Mouse (Mus musculus): ENCODE results near the gene Ninj1.
A peak's percentile ranks its signal among the peaks of the same experiment; 100 is the strongest.

Gene Ninj1

DNA sequence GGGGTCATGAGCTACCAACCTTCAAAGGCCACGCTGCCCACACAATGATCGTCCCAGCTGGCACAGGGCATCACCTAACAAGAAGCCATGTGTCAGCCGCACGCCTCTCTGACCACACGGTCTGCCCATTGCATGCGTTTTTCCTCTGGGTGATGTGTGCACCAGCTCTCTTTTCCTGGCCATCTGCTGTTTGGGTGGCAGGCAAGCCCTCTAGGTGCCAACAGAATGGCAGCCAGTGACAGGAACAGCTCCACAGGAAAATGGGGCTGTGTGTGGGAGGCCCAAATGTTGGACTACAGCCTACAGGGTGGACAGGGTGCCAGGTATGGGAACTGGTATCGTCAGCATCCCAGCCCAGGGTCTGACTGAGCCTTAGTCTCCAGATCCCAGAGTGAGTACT is 14.9 kb upstream of the Ninj1 start:
- DNase-seq: no peak

DNA sequence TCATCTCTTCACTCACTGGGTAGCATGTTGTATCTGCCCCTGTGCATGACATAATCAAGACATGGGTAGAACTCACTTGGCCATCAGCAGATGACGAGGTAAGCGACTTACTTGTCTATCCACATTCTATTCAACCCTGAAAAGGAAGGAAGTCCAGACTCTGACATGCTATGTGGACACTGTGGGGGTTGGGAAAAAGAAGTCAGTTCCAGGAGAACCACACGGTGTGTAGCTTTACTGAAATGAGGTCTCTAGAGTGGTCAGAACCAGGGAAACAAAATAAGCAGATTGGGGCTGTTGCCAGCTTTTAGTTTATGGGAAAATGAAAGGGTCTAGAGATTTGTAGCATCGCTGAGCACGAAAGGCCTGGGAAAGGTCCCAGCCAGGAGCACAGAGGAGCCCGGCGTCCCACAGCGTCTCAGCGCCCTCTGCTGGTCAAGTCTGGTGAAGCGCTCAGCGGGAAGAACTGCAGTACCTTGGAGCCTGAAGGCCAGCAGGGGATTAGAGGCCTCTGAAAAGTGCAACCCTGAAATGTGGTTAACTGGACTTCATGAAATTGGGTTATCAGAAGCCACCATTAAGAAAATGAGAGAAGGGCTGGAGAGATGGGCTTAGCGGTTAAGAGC is 14.2 kb upstream of the Ninj1 start:
- peak; percentile 92 for DNase-seq

DNA sequence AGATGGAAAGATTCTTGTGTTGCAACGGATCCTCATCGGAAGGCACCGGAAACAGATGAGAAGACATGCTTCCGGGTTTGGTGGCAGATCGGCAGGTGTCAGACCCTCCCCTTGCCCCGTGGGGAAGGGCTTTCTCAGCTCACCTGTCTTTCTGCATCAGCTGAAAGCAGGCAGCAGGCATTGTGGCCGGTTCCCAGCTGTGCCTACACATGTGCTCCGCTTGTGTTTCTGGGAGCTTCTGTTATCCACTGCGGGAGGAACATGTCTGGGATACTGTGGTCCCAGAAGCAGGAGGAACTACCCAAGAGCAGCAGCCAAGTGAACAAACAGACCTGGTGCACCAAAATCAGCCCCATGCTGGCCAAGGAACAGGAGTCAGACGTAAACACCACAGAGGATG is 11.8 kb upstream of the Ninj1 start:
- DNase-seq: no peak

DNA sequence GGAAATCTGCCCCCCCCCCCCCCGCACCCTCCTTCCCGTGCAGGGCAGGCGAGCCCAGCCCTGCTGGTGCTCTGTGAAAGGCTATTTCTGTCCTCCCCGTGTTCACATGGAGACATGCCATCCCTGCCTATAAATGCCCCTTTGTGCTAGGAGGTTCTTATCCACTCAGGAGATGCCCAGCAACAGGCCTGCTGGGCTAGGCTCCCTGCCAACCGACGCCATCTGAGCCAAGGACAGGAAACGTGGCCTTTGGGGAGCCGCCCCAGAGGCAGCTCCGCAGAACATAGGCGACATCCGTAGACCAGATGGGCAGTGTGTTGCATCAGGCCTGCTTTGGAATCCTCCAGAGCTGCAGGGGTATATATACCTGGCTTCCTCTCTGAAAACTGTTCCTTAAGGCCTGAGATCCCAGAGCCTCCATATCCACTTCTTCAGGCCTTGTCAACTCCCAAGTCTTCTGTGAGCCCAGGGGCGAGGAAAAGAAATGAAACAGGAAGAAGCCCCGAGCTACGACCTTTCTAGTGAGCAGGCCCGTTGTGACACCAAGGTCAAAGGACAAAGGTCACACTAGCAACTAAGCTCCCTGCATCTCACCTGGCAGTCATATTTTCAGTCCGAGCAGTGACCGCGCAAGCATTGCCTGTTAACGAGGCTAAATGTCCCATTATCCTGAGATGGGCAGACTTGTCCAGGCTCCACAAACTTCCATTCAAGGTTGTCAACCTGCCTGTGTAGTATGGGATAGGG is 8.3 kb upstream of the Ninj1 start:
- peak; percentile 76 for DNase-seq

DNA sequence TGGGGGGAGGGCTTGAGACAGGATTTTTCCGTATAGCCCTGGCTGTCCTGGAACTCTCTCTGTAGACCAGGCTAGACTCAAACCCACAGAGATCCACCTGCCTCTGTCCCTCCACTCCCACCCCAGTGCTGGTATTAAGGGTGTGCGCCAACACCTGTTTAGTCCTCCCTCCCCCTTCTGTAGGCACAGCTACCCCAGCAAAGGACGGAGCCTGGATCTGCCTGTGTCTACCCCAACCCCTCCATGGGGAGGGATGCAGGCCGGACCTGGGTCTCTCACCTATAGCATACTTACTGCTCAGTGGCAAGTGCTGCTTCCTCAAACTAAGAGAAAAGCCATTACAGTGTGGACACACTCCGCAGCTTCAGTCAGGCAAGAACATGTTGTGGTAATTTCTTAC is 7.0 kb upstream of the Ninj1 start:
- DNase-seq: no peak

DNA sequence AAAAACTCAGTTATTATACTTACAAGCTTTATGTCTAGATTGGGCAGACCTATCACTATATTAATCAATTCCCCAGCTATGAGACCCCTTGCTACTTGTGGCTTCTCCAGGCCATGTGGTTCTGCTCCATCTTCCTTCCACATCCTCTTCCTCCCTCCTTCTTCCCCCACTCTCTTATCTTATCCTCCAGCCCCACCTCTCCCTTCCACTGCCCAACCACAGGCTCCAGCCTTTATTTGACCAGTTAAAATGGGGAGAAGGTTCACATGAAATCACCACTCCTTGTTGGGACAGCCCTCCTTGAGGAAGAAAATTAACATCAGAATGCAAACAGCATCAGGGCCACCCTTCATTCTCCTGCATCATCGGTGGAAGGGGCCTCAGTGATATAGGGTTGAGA is 6.6 kb upstream of the Ninj1 start:
- DNase-seq: no peak

DNA sequence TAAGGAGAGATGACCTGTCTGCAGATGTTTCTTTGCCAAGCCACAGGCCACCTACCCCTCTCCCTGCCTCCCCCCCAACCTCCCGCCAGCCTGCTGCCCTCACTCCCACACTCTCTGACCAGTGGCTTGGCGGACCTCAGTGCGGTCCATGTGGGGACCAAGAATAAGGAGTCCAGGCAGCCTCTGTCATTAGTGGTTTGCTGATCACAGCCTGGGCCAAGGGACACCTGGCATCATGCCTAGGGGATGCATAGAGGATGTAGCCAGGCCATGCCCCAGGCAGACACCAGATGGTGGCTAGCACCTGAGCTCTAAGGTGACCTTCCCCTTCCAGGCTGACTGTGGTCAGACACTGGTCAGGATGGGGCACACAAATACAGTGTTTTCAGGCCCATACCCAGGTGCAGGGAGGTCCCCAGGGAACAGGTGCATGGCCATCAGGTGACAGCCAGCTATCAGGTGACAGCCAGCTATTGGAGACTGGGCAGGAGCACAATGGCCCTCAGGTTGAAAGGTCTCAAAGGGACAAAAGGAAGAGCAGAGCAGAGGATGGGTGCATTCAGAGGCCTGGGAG is 5.8 kb upstream of the Ninj1 start:
- DNase-seq: no peak

DNA sequence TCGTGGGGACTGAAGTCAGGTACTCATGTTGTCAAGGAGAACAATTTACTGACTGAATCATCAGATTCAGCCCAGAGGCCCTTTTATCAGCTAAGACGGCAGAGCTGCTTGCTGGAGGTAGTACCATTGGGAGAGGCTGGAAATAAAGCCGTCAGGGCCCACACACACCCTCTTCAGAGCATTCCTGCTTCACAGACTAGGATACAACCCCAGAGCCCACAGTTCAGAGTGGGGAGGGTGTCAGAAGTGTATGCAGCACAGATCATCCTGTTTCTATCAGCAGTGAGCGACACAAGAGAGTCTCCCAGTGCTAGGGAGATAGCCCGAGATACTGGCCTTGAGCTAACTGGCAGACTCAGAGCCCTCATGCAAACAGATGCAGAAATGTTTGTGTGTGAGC is 4.1 kb upstream of the Ninj1 start:
- DNase-seq: no peak

DNA sequence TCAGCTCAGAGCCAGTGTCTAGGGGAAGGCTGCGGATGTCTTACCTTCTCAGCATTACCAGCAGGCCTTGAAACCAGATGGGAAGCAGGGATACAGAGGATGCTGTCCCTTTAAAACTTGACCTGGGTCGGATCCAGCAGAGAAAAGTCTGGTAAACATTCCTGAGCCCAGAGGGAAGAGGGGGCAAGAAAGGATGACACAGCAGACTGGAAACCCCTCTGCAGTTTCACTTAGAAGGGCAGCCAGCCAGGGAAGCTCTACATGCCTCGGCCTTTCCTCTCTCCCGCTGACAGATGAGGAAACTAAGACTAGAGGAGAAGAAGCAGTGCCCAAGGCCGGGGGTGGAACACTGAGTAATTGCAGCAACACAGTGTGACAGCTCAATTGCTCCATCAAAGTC is 3.6 kb upstream of the Ninj1 start:
- peak; percentile 31 for DNase-seq

DNA sequence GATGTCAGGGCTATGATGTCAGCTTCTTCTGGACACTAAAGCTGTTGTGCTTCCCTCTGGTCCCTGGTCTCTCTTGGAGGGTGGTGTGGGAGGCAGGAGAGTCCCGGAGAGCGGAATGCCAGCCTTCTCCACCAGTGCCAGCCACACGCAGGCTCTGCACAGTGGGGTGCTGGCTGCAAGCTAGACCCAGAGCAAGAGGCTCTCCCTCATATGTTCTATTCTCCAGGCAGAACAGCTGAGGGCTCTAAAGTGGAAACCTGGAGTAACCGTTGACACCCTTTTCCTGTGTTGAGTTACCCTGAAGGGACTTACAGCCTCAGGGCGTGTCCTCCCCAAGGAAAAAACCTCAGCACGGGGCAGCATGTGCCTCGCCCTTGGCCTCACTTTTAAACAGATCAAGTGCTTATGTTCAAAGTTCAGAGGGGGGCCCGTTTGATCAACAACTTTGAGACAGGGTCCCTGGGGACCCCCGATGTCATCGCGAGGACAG is 442 bp upstream of the Ninj1 start:
- DNase-seq: no peak

DNA sequence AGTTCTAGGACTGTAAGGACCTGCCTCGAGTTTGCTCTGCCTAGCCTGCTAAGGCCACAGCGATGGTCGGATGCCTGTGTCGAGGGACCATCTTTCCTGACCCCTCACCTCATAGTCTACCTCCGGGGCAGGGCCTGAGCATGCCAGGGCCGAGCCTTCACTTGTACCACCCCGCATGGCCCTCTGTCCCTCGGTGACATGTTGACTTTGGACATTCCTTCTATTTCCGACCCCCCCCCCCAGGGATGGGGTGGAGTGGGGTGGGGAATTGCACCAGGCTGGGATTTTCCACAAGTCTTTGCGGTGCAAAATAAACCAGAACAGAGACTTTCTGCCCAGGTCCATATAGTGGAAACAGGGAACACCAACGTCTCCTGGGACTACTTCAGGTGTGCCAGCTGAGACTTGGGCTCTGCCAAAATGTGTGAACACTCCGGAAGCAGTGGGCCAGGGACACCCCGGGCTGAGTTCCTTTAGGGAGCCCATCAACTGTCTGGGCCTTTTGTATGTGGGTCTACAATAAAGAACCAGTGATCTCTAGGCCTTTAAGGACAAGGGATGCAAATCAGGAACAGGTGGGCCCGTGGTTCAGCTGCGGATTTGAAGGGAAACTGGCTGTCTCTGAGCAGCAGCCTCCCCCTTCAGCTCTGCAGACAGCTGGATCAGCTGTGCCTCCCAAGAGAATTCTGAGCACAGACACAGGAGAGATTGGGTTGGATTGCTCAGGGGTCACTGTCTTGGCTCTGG is 1.1 kb downstream of the Ninj1 start:
- no peak for DNase-seq

DNA sequence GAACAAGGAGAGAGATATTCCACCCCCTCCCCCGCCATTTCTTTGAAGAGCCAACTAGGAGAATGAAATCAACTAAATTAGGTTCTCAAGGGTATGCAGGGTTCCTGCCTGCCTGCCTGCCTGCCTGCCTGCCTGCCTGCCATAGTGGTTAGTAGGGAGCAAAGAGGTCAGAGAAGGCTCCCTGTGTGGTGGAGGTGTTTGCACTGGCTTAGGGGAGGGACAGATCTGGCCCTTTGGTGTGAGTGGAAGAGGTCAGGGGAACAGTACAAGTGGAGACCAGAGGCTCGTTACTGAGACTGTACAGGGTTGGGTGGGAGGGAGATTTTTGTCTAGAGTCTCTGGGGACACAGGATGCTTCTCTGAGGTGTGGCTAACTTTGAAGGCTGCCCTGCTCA is 1.7 kb downstream of the Ninj1 start:
- no peak for DNase-seq

DNA sequence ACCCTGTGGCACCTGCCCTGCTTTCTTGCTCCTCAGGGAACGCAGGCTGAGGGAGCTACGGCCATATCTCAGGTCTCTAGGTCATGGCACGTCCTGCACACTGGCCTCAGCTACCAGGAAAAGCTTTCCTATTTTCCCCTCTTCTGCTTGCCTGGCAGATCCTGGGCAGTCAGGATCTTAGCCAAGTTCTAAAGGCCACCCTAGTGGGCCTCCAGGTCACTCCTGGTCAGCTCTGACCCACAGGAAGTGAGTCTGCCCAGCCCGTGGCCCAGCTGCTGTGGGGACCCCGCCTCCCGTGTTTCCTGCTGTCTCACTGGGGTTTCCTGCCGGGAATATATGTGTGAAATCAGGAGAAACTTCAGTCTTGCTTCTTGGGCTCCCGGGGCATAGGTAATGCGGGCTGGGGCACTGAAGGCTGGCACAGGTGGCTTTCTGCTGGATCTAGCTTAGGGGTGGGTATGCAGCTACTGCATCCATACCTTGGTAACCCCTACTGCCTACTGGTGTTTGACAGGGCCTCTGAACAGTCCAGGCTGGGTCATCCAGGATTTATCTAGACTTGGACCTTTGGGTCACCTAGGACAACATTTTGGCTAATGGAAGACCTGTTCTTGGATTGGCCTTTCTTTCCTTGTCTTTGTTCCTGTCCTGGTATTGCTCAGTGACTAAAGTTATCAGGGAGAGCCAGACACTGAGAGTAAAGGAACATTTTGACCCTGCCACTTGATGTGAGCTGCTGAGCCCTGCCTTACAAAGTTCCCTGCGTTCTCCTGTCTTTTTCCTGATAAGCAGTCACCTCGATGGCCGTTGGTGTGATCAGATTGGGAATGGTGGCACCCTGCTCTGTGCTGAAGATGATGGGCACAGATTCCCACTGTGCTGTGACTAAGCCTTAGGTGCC is 2.9 kb downstream of the Ninj1 start:
- peak; percentile 79 for DNase-seq

DNA sequence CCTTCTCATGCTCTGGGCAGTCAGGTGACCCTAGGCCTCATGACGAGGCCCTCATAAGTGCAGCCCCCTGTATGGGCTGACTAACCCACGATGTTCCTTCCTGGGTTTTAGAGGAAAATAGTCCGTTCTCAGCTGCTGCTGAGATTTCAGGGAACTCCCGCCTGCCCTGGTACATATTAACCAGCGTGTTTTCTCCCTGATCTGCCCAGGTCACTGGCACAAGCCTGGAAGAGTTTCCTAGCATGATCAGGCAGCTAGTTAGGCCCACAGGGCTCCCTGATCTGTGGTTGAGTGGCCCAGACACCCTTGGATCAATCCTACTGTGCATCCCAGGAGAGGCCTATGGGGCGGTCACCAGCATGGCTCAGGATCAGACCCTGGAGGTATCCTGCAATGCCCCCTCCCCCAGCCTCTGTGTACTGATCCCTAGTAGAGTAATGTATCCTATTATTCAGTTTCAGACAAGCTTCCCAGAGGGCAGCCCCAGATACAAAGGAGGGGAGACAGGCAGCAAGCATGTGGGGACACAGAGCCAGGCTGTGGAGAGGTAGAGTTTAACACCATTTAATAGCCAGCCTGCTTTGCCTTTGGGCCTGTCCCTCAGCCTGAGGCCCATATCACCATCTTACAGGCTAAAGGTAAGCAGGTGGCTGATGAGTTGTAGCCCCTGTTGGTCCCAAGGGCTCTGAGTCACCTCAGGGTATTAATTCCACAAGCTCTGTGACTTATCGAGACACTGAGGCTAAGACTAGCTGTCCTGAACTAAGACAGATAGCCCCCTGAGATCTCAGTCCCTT is 3.8 kb downstream of the Ninj1 start:
- no peak for DNase-seq

DNA sequence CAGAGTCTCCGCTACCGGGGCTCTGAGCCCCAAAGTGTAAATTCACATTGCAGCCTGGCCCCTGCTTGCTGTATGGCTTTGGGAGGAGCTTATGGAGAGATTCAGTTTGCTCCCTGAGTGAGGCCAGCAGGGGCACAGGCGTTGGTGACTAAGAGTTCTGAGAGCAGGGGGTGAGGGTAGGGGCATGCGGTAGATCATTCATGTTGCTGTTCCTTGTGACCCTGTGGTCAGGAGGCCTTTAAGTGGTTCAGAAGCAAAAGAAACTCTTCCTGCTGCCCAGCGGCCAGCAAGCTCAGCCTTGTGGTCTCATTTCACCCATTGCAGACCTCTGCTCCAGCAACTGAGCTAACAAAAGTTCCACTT is 4.4 kb downstream of the Ninj1 start:
- no peak for DNase-seq

DNA sequence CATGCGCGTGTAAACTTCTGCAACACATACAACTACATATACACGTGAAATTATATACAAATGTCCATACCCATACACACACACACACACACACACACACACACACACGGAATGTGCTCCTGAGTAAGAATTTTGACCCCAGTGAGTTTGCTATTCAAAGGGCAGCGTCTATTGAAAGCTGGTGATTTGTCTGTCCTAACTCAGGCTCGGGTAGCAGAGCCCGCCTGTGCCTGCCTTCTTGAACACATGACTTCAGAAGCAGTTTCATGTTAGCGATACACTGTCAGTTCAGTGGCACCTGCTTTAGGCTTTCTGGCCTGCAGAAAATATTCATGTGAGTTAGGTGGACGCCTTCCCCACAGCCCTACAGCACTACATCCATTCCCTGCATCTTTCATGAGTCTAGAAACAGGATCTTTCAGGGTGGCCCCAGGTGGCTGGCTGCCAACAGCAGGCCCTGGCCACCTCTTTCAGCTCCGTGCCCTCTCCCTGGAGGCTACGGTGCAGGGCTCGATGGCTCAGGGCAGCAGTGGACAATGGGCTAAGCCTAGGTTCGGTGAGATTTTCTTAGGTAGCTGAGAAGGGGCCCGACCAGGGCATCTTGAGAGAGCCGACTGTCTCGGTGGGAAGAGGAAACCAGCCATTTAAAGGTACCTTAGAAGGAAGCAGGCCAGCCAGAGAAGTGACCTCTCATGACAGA is 5.0 kb downstream of the Ninj1 start:
- DNase-seq: no peak

DNA sequence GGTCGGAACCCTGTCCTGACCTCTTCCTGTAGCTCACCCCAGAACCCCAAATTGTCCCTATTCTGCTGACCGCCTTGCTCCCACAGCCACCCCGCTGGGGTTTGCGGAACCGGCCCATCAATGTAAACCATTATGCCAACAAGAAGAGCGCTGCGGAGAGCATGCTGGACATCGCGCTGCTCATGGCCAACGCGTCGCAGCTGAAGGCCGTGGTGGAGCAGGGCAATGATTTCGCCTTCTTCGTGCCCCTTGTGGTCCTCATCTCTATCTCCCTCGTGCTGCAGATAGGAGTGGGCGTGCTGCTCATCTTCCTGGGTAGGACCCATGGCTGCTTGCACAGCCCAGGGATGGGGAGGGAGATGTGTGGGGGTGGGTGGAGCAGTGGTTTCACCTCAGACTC is 6.4 kb downstream of the Ninj1 start:
- DNase-seq: no peak

DNA sequence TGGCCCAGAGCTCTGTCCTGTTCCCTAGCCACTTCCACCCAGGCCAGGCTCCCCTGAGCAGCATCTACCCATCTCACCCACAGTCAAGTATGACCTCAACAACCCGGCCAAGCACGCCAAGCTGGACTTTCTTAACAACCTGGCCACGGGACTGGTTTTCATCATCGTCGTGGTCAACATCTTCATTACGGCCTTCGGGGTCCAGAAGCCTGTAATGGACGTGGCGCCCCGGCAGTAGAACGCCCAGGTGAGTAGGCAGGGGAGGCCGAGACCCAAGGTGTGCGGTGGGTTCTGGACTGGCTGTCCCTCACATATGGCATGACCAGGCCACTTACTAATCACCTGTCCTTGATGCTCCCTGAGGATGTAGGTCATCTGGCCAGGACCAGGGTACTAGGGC is 7.5 kb downstream of the Ninj1 start:
- DNase-seq: no peak

DNA sequence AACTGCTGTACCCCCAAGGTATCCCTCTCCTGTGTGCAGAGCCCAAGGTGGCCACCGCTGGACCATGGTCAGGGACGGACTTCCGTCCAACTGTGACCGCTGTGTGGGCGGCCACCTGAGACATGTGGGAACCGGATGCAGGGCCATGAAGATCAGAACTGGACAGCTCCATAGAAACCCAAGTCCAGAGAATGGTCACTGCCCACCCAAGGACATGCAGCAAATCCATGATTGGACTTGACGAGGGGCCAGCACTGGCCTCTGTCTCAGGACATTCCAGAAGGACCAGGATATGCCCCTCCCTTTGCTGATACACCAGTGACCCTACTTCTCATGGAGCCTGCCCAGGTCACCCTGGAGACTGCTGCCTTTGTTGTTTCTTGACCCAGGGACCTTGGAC is 8.4 kb downstream of the Ninj1 start:
- no peak for DNase-seq

DNA sequence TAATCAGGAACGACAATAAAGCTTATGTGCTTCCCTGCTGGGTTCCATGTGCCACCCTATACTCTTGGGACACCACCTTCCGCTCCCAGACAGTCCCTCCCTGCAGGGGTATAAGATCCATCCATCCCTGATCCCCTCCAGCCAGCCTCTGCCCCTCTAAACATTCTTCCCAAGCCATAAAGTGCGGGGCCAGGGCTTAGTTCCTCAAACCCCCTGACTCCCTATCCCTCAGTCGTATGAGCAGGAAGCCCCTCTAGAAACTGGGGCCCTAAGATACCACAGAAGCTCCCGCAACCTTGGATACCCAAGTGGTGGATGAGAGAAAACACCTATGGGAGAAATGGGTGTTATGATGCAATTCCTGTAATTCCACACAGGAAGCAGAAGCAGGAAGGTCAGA is 8.9 kb downstream of the Ninj1 start:
- DNase-seq: no peak

DNA sequence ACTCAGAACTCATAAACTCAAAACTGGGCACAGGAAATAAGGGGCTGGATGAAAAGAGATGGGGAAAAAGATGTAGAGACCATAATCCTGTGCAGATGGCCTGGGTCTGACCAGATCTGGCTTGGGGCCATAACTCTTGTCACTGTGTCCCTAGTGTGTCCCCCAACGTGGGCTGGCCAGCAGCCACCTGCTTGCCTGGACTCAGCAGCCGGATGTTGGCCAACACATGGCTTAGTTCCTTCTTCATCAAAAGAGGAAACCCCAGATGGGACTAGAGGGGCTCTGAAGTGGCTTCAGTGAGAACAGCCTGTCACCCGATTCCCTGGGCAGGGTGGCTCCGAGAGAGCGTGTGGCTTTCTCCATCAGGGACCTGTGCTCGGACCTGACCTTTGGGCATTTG is 9.5 kb downstream of the Ninj1 start:
- DNase-seq: peak; percentile 48

Data from lung, postnatal 36 days (tissue).